Mouse (Mus musculus) C2C12 (cell line): ENCODE results near the gene Nmt1.

Experiments used
- CTCF ChIP-seq: IDR thresholded peaks from one replicate; pipeline ENCODE4 v1.5.1; 2011; ENCODE audit not compliant: control insufficient read depth, insufficient read depth, insufficient read length
- MYOG ChIP-seq: IDR thresholded peaks from one replicate; pipeline ENCODE4 v1.6.1; 2011; ENCODE audit not compliant: control insufficient read depth, insufficient read length; ENCODE audit errors: extremely low read depth

GRCm38 (mm10) chr11:103073671-103074070 lies 45.7 kb downstream of the Nmt1 start:
- TF ChIP-seq MYOG (no peak), CTCF (no peak)
